Mouse (Mus musculus) retina, postnatal 7 days (tissue): ENCODE data around the gene Slc35g1.
A peak's percentile ranks its signal among the peaks of the same experiment; 100 is the strongest.
"Not testable (repeated sequence)": the region's sequence is repeated elsewhere in the genome, so short reads cannot be mapped to it uniquely, and the experiment has no call there.

Source experiments
- DNase-seq: peaks from one replicate; pipeline ENCODE4 v3.0.0-alpha.2; 2012; ENCODE audit warnings: low read depth, low spot score

Gene Slc35g1

GRCm38 (mm10) chr19:38395701-38396632 lies at the start of gene Slc35g1:
Gene Slc35g1, plus strand, starts transcription at chr19:38395980.
- peak; percentile 75 for DNase-seq

DNA sequence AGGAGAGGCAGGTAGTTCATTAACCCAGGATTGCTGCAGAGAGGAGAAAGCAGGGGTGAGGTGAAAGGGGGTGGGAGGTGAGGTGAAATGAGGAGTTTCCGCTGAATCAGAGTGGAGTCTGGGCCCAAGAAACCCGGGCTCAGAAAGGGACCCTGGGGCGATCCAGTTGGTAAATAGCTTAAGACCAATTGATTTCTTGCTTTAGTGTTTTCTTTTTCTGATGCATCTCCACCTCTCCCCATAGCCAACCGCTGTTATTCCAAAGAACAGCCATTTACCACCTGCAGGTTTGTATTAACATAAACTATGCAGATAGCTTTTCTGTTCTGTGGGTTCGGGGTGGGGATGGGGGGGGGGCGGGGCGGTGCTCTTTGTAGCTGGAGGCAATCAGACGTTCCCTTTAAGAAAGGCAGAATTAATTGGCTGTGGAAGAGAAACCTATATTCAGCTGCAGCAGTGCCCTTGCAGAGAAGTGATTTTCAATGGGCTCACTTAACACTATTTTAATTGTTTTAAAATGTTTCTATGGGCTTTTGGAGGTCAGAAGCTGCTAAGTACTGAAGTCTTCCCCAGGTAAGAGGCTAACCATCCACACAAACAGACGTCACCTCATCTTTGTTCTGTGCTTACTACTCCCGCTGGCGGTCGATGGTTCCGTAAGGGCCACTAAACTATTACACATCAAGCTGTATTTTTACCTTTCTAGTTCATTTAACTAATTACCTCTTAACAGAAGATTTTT lies 47.3 kb upstream of the Slc35g1 start:
- DNase-seq, result no peak

- DNase-seq, result no peak
These were observed 46.8 kb upstream of the Slc35g1 start for GRCm38 (mm10) chr19:38349013-38349341.

- no peak for DNase-seq
These were observed 44.6 kb upstream of the Slc35g1 start for GRCm38 (mm10) chr19:38351202-38351601.

DNA sequence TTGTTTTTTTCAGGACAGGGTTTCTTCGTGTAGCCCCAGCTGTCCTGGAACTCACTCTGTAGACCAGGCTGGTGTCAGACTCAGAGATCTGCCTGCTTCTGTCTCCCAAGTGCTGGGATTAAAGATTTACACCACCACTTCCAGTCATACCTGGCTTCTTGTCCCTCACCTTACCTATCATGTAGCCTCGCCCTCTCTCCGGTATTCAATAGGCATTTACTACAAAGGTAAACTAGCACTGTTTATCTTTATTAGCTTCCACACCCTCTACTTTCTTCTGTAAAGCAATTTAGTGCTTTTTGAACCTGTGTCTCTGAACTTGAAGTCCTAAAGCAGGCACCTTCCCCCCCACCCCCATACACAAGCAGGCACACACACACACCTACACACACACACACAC lies 44.1 kb upstream of the Slc35g1 start:
- no peak for DNase-seq

DNA sequence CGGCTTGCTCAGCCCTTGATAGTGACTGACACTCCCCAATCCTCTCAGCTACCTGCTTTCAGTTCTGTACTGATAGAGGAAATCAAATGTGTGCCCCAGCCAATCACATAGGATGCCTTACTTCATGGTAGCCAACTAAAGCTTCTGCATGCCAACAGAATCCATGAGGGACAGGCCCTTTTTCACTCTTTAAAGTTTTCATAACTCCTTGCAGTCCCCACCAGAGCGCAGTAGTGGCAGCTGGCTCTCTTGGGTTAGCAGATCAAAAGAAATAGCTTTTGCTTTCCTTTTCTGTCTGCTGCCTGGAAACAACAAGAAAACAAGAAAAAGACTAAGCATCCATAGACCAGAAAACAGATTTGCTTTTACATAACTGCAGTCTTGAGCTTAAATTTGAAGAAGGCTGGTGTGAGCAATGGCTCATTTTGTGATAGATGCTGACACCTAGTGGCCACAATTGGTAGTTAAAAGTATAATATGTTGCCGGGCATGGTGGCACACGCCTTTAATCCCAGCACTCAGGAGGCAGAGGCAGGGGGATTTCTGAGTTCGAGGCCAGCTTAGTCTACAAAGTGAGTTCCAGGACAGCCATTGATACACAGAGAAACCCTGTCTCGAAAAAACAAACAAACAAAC lies 43.2 kb upstream of the Slc35g1 start:
- DNase-seq, result peak; percentile 33

DNA sequence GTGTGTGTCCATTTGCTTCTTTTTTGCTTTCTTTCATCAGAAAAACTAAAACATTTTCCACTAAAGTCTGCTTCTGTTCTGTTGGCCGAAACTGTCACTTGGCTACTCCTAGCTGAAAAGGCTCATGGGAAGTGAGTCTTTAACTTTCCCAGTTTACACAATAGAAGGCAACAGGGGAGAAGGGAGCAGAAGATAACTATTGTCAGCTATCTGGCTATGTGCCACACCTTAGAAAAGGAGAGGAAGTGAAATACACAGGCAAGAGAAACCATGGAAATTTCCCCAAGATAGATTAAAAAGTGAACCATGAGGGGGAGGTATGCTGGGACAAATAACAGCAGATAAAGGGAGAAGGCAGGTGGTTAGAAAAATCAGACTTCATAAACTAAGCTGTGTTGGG lies 41.5 kb upstream of the Slc35g1 start:
- DNase-seq, result no peak

- no peak for DNase-seq
These were observed 40.9 kb upstream of the Slc35g1 start for GRCm38 (mm10) chr19:38354819-38355360.

DNA sequence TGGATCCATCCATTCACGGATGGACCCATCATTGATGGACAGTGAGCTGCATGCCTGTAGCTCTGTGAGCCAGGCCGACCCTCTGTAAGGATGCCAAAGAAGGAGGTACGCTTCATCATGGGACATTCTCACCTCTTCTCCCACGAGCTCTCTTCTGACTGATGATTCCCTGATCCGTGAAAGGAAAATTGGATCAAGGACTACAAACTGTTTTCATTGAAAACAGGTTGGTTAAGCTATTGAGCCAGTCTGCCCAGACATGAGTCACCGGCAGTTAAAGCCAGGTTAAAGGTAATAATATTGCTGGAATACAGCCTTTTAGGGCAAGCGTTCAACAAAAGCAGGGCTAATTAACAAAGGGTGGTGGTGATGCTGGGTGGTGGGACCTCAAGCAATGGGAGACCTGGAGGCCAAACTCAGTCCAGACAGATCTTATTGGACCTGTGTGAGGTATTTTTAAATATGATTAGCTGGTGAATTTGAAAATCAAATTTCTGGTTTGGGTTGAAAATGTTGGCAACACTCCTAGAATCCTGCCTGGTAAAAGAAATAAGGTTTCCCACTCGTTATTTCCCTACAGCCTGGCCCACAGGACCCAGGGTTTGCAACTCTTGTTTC lies 39.5 kb upstream of the Slc35g1 start:
- no peak for DNase-seq

DNA sequence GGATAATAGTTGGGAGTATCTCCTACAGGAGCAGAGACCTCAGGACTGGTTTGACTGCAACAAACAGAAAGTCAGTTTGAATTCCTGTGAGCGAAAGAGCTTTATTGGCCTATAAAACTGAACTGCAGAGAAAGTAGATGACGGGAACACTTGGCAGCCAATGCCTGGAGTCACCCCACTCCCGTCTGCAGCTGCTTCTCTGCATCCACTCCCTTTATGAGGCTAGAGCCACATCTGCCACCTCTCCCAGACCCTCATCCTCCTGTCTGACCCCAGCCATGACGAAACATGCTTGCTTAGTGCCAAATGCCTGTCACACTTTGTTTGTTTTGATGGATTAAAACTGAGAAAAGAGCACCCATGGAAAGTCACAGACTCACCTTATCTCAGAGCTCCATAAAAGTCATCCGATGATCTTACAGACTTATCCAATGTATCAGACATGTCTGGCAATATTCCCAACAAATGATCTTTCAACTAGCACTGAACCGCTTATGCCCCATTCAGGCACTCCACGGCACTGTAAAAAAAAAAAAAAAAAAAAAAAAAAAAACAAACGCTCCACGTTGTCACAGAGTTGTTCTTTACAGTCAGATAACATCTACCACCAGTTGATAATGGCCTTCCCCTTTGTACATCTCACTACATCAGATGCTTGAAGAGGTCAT lies 37.7 kb upstream of the Slc35g1 start:
- DNase-seq, result no peak

DNA sequence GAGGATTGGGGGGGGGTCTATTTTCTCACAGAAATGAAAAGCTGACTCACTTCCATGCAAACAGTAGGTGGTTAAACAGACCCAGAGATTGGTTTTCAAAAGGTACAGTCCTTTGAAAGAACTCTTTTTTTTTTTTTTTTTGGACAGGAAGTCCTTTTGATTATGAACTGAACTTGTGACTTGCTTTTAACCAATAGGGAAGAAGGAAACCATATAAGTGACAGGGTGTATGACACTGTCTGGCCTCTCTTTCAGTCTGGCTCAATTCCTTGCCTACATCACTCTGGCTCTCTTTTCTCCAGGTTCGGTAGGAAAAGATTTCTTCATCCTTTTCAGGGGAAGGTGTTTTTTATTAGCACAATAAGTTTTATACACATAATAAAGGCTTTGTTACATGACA lies 36.5 kb upstream of the Slc35g1 start:
- no peak for DNase-seq

- DNase-seq, result no peak
These were observed 33.9 kb upstream of the Slc35g1 start for GRCm38 (mm10) chr19:38361850-38362249.

DNA sequence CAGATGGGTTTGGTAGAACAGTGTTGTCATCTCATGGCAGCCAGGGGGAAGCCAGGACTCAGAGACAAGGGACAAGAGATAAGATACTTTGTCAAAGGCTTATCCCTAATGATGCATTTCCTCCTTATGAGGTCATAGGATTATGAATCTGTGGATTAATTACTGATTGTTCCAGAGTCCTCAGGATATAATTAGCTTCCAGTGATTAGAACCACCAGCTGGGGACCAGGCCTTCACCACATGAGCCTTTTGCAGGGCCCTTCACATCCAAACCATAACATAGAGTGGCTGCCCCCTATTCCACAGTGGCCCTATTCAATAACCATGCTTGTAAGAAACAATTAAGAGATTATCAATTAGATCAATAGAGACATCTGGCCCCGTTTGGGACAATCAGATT lies 32.4 kb upstream of the Slc35g1 start:
- DNase-seq, result peak; percentile 53

GRCm38 (mm10) chr19:38363879-38364659 lies 31.7 kb upstream of the Slc35g1 start:
- DNase-seq, result no peak

GRCm38 (mm10) chr19:38364939-38365614 lies 30.7 kb upstream of the Slc35g1 start:
- no peak for DNase-seq

GRCm38 (mm10) chr19:38372460-38373102 lies 23.2 kb upstream of the Slc35g1 start:
- DNase-seq, result no peak

DNA sequence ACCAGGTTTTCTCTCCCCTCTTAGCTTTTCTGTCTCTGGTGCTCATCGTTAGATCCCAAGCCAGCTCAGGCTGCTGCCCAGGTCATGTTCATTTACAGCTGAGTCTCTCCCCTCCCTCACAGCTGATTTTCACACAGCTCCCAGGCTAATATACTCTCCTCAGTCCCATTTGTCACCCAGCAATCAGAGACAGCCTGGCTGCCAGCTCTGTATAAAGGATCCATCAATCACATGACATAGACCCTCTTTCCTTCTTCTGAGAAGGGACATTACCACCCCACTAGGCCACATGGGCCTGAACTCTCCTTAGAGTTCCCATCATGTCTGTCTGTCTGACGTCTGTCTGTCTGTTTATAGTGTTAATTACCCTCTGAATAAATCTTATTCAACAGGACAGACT lies 22.4 kb upstream of the Slc35g1 start:
- DNase-seq, result no peak

GRCm38 (mm10) chr19:38383769-38384168 lies 12.0 kb upstream of the Slc35g1 start:
- no peak for DNase-seq

DNA sequence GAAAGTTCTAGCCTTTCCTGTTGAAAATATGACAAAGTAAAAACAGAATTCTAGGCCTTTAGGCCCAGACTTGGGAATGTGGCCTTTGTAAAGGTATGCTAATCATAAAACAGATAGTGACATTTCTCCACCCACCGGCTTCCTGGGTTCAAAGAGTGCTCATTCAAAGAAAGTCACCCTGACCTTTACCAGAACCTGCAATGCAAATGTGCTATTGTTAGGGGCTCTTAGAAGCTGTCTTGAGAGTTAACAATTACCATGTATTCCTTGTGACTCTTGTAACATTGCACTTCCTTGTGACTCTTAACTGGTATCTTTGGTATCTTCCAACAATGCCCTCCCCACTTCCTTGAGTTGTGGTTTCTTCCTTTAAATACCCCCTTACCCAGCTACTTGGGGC lies 8.8 kb upstream of the Slc35g1 start:
- DNase-seq, result not testable (repeated sequence)
